In genomic region chr3:97297553-97298432, GRCm38 (mm10) we compare ENCODE assay signal across 8 mouse cellular contexts. TPM values are rescaled to one million over a fixed set of nuclear protein-coding genes. Genes with fewer than 3 reads are reported as not detected.
DNase-seq lines count a peak whose midpoint lies in the region; ATAC-seq and TF ChIP-seq lines count a peak whose summit lies in the region.

Gene Bcl9, minus strand, starts transcription at chr3:97297917.

- H3K4me1 ChIP-seq in hindbrain, postnatal 0 days (ENCODE audit: insufficient read depth, low read length), result peaks cover 15% of the 10 kb centered on the region

- under 1% methylated on average over 21 of the region's 21 CpGs for WGBS in hindbrain, postnatal 0 days

- H3K9me3 ChIP-seq in hindbrain, postnatal 0 days (ENCODE audit: low read length), result no peaks in the 10 kb centered on the region

- peak; percentile 90 for ATAC-seq in hindbrain, postnatal 0 days

- H3K36me3 ChIP-seq in hindbrain, postnatal 0 days (ENCODE audit: insufficient read depth, low read length), result no peaks in the 10 kb centered on the region

- H3K4me3 ChIP-seq in hindbrain, postnatal 0 days (ENCODE audit: low read length), result peak within 1 kb of the TSS; percentile 74

- no peaks in the 10 kb centered on the region for H3K27me3 ChIP-seq in hindbrain, postnatal 0 days (ENCODE audit: insufficient read depth, low read length)

- peak; percentile 88 for DNase-seq in ZHBTc4 (ENCODE audit: low read depth, low spot score)
- DNase-seq in cerebellum, postnatal 36 days, result peak; percentile 85 to 88
- DNase-seq in gastrocnemius, adult 8-10 months (ENCODE audit: low spot score in 2 of 2), result peak; percentile 65
- DNase-seq in hindbrain, postnatal 0 days (ENCODE audit: low spot score), result peak; percentile 95
- DNase-seq in left cerebral cortex, adult 18-20 months (ENCODE audit: low spot score in 2 of 2), result peak; percentile 76 to 82
- peak; percentile 88 to 91 for DNase-seq in lung, postnatal 4 days
- DNase-seq in retina, postnatal 7 days (ENCODE audit: low read depth, low spot score), result peak; percentile 75
- peak; percentile 65 for DNase-seq in urinary bladder, postnatal 25 days (ENCODE audit: low spot score)

- peak within 1 kb of the TSS; percentile 82 for H3K9ac ChIP-seq in hindbrain, postnatal 0 days (replicated peaks; ENCODE audit: low read length)

- H3K4me2 ChIP-seq in hindbrain, postnatal 0 days (ENCODE audit: low read depth, low read length), result peak within 1 kb of the TSS; percentile 86

- TF ChIP-seq CTCF in hindbrain, postnatal 0 days (IDR thresholded peaks at IDR 0.05; ENCODE audit: low read depth), result no peak

- peak within 1 kb of the TSS; percentile 97 for H3K27ac ChIP-seq in hindbrain, postnatal 0 days

RNA-seq across cellular contexts. Expression of gene Bcl9, which starts in this region (rescaled TPM):
- total RNA-seq in gastrocnemius, adult 8-10 months (2022), result 1 to 10 TPM; 1.9 to 4.9 (median 3.6) TPM
- total RNA-seq in hindbrain, postnatal 0 days (2014; rRNA removed), result 30.3 and 84.8 TPM in 2 replicates
- polyA plus RNA-seq in hindbrain, postnatal 0 days (2015; fragmentation: Nextera tagmentation; extraction: Ambion mirVana), result 49.9 and 53.8 TPM in 2 replicates
- 10 to 100 TPM; 52.1 to 58.1 TPM for total RNA-seq in left cerebral cortex, adult 18-20 months (2021)

Comparison
In these comparisons a context has a peak if more than half of its experiments do, and no peak if none do; other contexts are left out.
1. Peak in every context shown above with its lines: DNase-seq, ATAC-seq, H3K4me3 ChIP-seq and H3K27ac ChIP-seq.